Mouse (Mus musculus): ENCODE data around the gene Asb17.

- TF ChIP-seq CTCF (IDR thresholded peaks at IDR 0.05; ENCODE audit: low read depth, low read length): peak; percentile 69
- TF ChIP-seq GATA1 (IDR thresholded peaks at IDR 0.05; ENCODE audit: borderline replicate concordance, low read length): no peak
- TF ChIP-seq GATA2 (IDR thresholded peaks at IDR 0.05; ENCODE audit: borderline replicate concordance, low read depth, low read length): no peak
- TF ChIP-seq POLR2AphosphoS5 (IDR thresholded peaks at IDR 0.05; ENCODE audit: insufficient replicate concordance, low read depth, low read length): no peak
- TF ChIP-seq TAL1 (conservative IDR thresholded peaks at IDR 0.05; ENCODE audit: low read depth, low read length): no peak
Measured at GRCm38 (mm10) chr3:153806077-153806772, 37.8 kb upstream of the Asb17 start.

Data from G1E (cell line).